Mouse (Mus musculus): ENCODE measurements around the gene Anp32a.

- TF ChIP-seq POLR2A (IDR thresholded peaks at IDR 0.05; ENCODE audit: insufficient read depth, low read depth, low read length) (no peak), CTCF (IDR thresholded peaks at IDR 0.05) (no peak), EP300 (IDR thresholded peaks at IDR 0.05; ENCODE audit: insufficient read depth, low read depth, low read length) (no peak)
Observed at GRCm38 (mm10) chr9:62357593-62357992, 16.5 kb downstream of the Anp32a start.

All from heart, adult 2 months (tissue).